Mouse (Mus musculus) stomach, embryonic 14.5 days (tissue): ENCODE results near the gene Sfi1. TPM values are rescaled to one million over a fixed set of nuclear protein-coding genes. Genes with fewer than 3 reads are reported as not detected.

ENCODE experiments used
- ATAC-seq: fragments of 200-750 bp; cut with Nextera tagmentation; 2 replicates; pipeline ENCODE4 v1.8.0; 2017; ENCODE audit warnings: low read depth, moderate TSS enrichment; ENCODE audit not compliant: insufficient number of reproducible peaks, insufficient read depth, low FRiP score
- H3K27ac ChIP-seq: fragments of 300-500 bp; sonication (generic); 2 replicates; pipeline ENCODE4 v1.5.1; 2014; ENCODE audit warnings: mild to moderate bottlenecking, low read length, moderate library complexity, mixed read lengths
- H3K27me3 ChIP-seq: fragments of 300-500 bp; sonication (generic); 2 replicates; pipeline ENCODE4 v1.6.1; 2014; ENCODE audit warnings: low read length, control low read depth, mixed read lengths; ENCODE audit not compliant: control insufficient read depth, insufficient read depth
- H3K36me3 ChIP-seq: fragments of 300-500 bp; sonication (generic); 2 replicates; pipeline ENCODE4 v1.6.1; 2014; ENCODE audit warnings: mild to moderate bottlenecking, control low read depth, low read length, moderate library complexity, mixed read lengths; ENCODE audit not compliant: control insufficient read depth, insufficient read depth
- H3K4me1 ChIP-seq: fragments of 300-500 bp; sonication (generic); 2 replicates; pipeline ENCODE4 v1.6.1; 2014; ENCODE audit warnings: low read length, control low read depth, mixed read lengths; ENCODE audit not compliant: control insufficient read depth, insufficient read depth
- H3K4me2 ChIP-seq: fragments of 300-500 bp; sonication (generic); replicated peaks from 2 replicates; pipeline ENCODE4 v1.6.1; 2014; ENCODE audit warnings: low read depth, low read length, control low read depth
- H3K4me3 ChIP-seq: fragments of 300-500 bp; sonication (generic); 2 replicates; pipeline ENCODE4 v1.5.1; 2014; ENCODE audit warnings: low read depth, low read length, control low read depth
- H3K9ac ChIP-seq: fragments of 300-500 bp; sonication (generic); replicated peaks from 2 replicates; pipeline ENCODE4 v1.6.1; 2014; ENCODE audit warnings: low read depth, mild to moderate bottlenecking, control low read depth, low read length, moderate library complexity, mixed read lengths
- H3K9me3 ChIP-seq: fragments of 300-500 bp; sonication (generic); 2 replicates; pipeline ENCODE4 v1.6.1; 2016; ENCODE audit warnings: low read depth, low read length, control low read depth; ENCODE audit not compliant: control insufficient read depth
- WGBS: fragments of 180-500 bp; shearing (Covaris S2); extraction: QIAGEN DNeasy Blood & Tissue Kit; methylation state at CpG from one replicate; pipeline ENCODE4 v1.1.7; 2014; 5-methylcytosine and 5-hydroxymethylcytosine counted together
- polyA plus RNA-seq: library from polyadenylated mRNA; unstranded; fragments of >200 nt; fragmentation: Nextera tagmentation; extraction: Ambion mirVana; gene quantifications from 2 replicates; pipeline ENCODE4 v1.2.1, GENCODE M21; 2014

The Sfi1 gene
- polyA plus RNA-seq, result 12.5 and 14.6 TPM in 2 replicates

DNA sequence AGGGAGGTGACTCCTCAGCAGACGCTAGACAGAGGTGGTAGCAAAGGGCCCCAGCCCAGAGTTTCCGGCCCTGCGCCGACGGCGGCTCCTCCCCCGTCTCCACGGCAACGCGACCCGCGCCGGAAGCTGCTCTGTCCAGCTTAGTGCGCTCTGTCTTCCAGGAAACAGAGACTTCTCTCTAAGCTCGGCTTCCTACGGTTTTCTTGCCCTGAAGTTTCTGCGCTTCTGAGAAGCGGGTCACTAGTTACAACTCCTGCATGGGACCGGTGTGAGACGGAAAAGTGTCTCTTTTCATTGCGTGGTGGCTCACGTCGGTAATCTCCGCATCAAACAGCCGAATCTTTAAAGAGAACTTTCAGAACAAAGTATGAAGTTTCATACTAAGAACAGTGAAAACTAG is at the start of gene Sfi1:
Gene Sfi1 (minus strand): TSS at position 101 of the 400 bp plus-strand sequence.
- no peaks in the 10 kb centered on the region for H3K27me3 ChIP-seq
- H3K27ac ChIP-seq, result no peak within 1 kb of the TSS
- no peak within 1 kb of the TSS for H3K4me2 ChIP-seq
- no peak within 1 kb of the TSS for H3K9ac ChIP-seq
- no peaks in the 10 kb centered on the region for H3K4me1 ChIP-seq
- no peak for ATAC-seq
- WGBS, result 86% methylated on average over 25 of the region's 25 CpGs
- no peak within 1 kb of the TSS for H3K4me3 ChIP-seq
- H3K36me3 ChIP-seq, result no peaks in the 10 kb centered on the region
- H3K9me3 ChIP-seq, result no peaks in the 10 kb centered on the region

GRCm38 (mm10) chr11:3242395-3242794 is 49.1 kb upstream of the Sfi1 start:
- no peak for ATAC-seq
- Histone ChIP-seq H3K9me3 (no peaks in the 10 kb centered on the region), H3K4me2 (no peak overlapping the region), H3K9ac (no peak overlapping the region), H3K4me1 (no peaks in the 10 kb centered on the region), H3K27ac (no peak overlapping the region), H3K36me3 (peaks cover 77% of the 10 kb centered on the region), H3K27me3 (no peaks in the 10 kb centered on the region), H3K4me3 (no peak overlapping the region)
- WGBS, result 93% methylated on average over 7 of the region's 7 CpGs

DNA sequence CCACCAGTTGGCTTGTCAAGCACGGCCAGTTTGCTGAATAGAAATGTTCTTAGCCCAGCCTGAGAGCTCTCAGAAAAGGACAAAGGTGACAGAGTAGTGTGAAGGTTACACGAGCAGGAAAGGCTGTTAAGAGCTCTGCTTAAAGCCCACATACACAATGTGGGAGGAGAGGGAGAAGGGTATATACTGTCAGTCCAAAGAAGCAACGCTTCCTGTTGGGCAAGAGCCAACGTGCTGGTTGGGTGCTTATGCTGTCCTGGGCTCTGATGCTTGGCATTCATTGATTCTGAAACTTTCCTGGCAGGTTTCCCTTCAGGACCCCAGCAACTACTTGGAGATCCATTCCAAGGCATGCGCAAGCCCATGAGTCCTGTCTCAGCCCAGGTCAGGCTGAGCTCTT is 42.0 kb upstream of the Sfi1 start:
- WGBS, result 91% methylated on average over 5 of the region's 5 CpGs
- H3K9me3 ChIP-seq, result no peaks in the 10 kb centered on the region
- H3K4me1 ChIP-seq, result no peaks in the 10 kb centered on the region
- no peak overlapping the region for H3K27ac ChIP-seq
- H3K9ac ChIP-seq, result no peak overlapping the region
- H3K36me3 ChIP-seq, result peaks cover 67% of the 10 kb centered on the region
- no peak overlapping the region for H3K4me2 ChIP-seq
- no peak for ATAC-seq
- H3K4me3 ChIP-seq, result no peak overlapping the region
- no peaks in the 10 kb centered on the region for H3K27me3 ChIP-seq

DNA sequence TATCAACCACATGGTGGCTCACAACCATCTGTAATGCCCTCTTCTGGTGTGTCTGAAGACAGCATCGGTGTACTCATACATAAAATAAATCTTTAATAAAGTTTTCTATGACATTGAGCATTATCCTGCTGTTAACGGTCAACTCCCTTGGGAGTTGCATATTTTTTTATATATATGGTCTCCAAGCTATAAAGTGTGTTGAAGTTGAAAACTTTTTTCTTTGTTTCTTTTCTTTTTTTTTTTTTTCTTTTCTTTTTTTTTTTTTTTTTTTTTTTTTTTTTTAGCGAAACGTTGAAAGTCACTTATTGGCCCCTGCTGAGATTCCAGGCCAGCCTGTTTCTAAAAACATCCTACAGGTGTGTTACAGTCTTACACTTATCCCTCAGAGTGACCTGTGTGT is 40.4 kb upstream of the Sfi1 start:
- Histone ChIP-seq H3K27ac (no peak overlapping the region), H3K4me1 (no peaks in the 10 kb centered on the region), H3K4me3 (no peak overlapping the region), H3K9ac (no peak overlapping the region), H3K36me3 (peaks cover 74% of the 10 kb centered on the region), H3K4me2 (no peak overlapping the region), H3K27me3 (no peaks in the 10 kb centered on the region), H3K9me3 (no peaks in the 10 kb centered on the region)
- ATAC-seq, result no peak
- WGBS, result 92% methylated on average over 4 of the region's 4 CpGs

- Histone ChIP-seq H3K4me3 (no peak overlapping the region), H3K27me3 (no peaks in the 10 kb centered on the region), H3K4me1 (no peaks in the 10 kb centered on the region), H3K36me3 (peaks cover 70% of the 10 kb centered on the region), H3K4me2 (no peak overlapping the region), H3K9ac (no peak overlapping the region), H3K9me3 (no peaks in the 10 kb centered on the region), H3K27ac (no peak overlapping the region)
- ATAC-seq, result no peak
- WGBS, result 82% methylated on average over 3 of the region's 3 CpGs
Measured at GRCm38 (mm10) chr11:3232248-3232647, 39.0 kb upstream of the Sfi1 start.

- H3K4me2 ChIP-seq, result no peak overlapping the region
- no peak overlapping the region for H3K9ac ChIP-seq
- 95% methylated on average over 3 of the region's 3 CpGs for WGBS
- H3K36me3 ChIP-seq, result peaks cover 69% of the 10 kb centered on the region
- no peaks in the 10 kb centered on the region for H3K9me3 ChIP-seq
- ATAC-seq, result no peak
- H3K4me3 ChIP-seq, result no peak overlapping the region
- H3K4me1 ChIP-seq, result no peaks in the 10 kb centered on the region
- H3K27ac ChIP-seq, result no peak overlapping the region
- no peaks in the 10 kb centered on the region for H3K27me3 ChIP-seq
Measured at GRCm38 (mm10) chr11:3227113-3227512, 33.9 kb upstream of the Sfi1 start.

DNA sequence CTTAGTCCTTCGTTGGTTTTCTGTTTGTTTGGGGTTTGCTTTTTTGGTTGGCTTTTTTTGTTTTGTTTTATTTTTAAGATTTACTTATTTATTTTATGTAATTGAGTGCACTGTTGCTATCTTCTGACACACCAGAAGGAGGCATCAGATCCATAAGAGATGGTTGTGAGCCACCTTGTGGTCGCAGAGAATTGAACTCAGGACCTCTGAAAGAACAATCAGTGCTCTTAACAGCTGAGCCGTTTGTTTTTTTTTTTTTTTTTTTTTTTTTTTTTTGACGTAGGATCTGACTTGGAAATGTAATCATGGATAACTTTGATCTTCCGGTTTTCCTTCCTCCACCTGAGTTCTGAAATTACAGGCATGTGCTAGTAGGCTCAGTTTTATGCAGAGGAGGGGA is 29.8 kb upstream of the Sfi1 start:
- no peak for ATAC-seq
- no peaks in the 10 kb centered on the region for H3K4me1 ChIP-seq
- 59% methylated on average over 5 of the region's 5 CpGs for WGBS
- H3K4me2 ChIP-seq, result no peak overlapping the region
- no peak overlapping the region for H3K27ac ChIP-seq
- no peak overlapping the region for H3K4me3 ChIP-seq
- H3K36me3 ChIP-seq, result peaks cover 64% of the 10 kb centered on the region
- no peaks in the 10 kb centered on the region for H3K27me3 ChIP-seq
- H3K9ac ChIP-seq, result no peak overlapping the region
- H3K9me3 ChIP-seq, result no peaks in the 10 kb centered on the region

GRCm38 (mm10) chr11:3212526-3212925 is 19.3 kb upstream of the Sfi1 start:
- H3K4me2 ChIP-seq, result no peak overlapping the region
- no peaks in the 10 kb centered on the region for H3K9me3 ChIP-seq
- peaks cover 50% of the 10 kb centered on the region for H3K36me3 ChIP-seq
- H3K27me3 ChIP-seq, result no peaks in the 10 kb centered on the region
- H3K4me3 ChIP-seq, result no peak overlapping the region
- no peaks in the 10 kb centered on the region for H3K4me1 ChIP-seq
- H3K27ac ChIP-seq, result no peak overlapping the region
- 88% methylated on average over 1 of the region's 1 CpGs for WGBS
- no peak for ATAC-seq
- H3K9ac ChIP-seq, result no peak overlapping the region

- no peak overlapping the region for H3K4me3 ChIP-seq
- H3K9ac ChIP-seq, result no peak overlapping the region
- H3K27ac ChIP-seq, result no peak overlapping the region
- no peaks in the 10 kb centered on the region for H3K9me3 ChIP-seq
- H3K27me3 ChIP-seq, result no peaks in the 10 kb centered on the region
- H3K4me2 ChIP-seq, result no peak overlapping the region
- ATAC-seq, result no peak
- no peaks in the 10 kb centered on the region for H3K4me1 ChIP-seq
- WGBS, result 97% methylated on average over 3 of the region's 3 CpGs
- peaks cover 31% of the 10 kb centered on the region for H3K36me3 ChIP-seq
Measured at GRCm38 (mm10) chr11:3206783-3207182, 13.5 kb upstream of the Sfi1 start.
